Mouse (Mus musculus): Measurements from ENCODE around the gene Pih1d1.

DNA sequence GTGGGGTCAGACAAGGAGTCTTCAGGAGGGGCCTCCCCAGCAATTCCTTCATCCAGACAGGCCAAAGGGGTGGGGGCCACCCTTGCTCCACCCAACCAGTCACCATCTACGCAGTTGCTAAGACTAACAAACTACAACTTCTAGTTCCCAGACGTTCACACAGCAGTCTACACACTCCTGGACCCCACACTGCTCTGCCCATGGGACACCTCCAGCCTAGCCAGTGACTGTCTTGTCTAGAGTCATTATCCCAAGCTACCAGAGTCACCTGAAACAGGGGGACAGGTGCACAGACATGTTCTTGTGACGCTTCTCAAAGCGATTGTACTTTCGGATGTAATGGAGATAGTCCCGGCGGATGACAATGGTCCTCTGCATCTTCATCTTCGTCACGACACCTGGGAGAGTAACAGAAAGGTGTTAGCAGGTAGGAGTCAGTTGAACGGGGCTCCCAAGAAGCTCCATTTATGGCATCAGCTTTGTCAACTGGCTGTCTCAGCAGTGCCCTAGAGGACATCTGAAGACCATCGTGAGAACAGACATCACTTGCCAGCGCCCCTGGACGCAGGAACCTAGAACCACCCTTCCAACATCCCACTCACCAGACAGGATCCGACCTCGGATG, 31.4 kb upstream of the Pih1d1 start:
- no peak for TF ChIP-seq CTCF (IDR thresholded peaks at IDR 0.05; ENCODE audit: extremely low read depth, insufficient read depth, insufficient read length, insufficient replicate concordance)
- TF ChIP-seq POLR2A (IDR thresholded peaks at IDR 0.05; ENCODE audit: low read depth, low read length): no peak
